Mouse (Mus musculus): Measurements from ENCODE around the gene Zfp462.
"Not testable (repeated sequence)": the region's sequence is repeated elsewhere in the genome, so short reads cannot be mapped to it uniquely, and the experiment has no call there.

The Zfp462 gene

GRCm38 (mm10) chr4:54950866-54951265 is 6.0 kb downstream of the Zfp462 start:
- DNase-seq (ENCODE audit: low read depth) = no peak

GRCm38 (mm10) chr4:54953657-54954395 is 9.0 kb downstream of the Zfp462 start:
- no peak for DNase-seq (ENCODE audit: low read depth)

GRCm38 (mm10) chr4:54954455-54954854 is 9.6 kb downstream of the Zfp462 start:
- DNase-seq (ENCODE audit: low read depth) = no peak

GRCm38 (mm10) chr4:54960776-54961175 is 15.9 kb downstream of the Zfp462 start:
- no peak for DNase-seq (ENCODE audit: low read depth)

GRCm38 (mm10) chr4:54962141-54962540 is 17.3 kb downstream of the Zfp462 start:
- DNase-seq (ENCODE audit: low read depth) = no peak

- no peak for DNase-seq (ENCODE audit: low read depth)
Measured at GRCm38 (mm10) chr4:54963551-54963950, 18.7 kb downstream of the Zfp462 start.

GRCm38 (mm10) chr4:54965169-54965695 is 20.4 kb downstream of the Zfp462 start:
- no peak for DNase-seq (ENCODE audit: low read depth)

GRCm38 (mm10) chr4:54966161-54966806 is 21.4 kb downstream of the Zfp462 start:
- DNase-seq (ENCODE audit: low read depth) = no peak

GRCm38 (mm10) chr4:54967166-54967565 is 22.3 kb downstream of the Zfp462 start:
- DNase-seq (ENCODE audit: low read depth) = no peak

GRCm38 (mm10) chr4:54967721-54968120 is 22.9 kb downstream of the Zfp462 start:
- no peak for DNase-seq (ENCODE audit: low read depth)

- no peak for DNase-seq (ENCODE audit: low read depth)
Measured at GRCm38 (mm10) chr4:54969671-54970295, 24.9 kb downstream of the Zfp462 start.

GRCm38 (mm10) chr4:54971386-54971785 is 26.5 kb downstream of the Zfp462 start:
- DNase-seq (ENCODE audit: low read depth) = no peak

GRCm38 (mm10) chr4:54972096-54972495 is 27.2 kb downstream of the Zfp462 start:
- no peak for DNase-seq (ENCODE audit: low read depth)

- DNase-seq (ENCODE audit: low read depth) = no peak
Measured at GRCm38 (mm10) chr4:54972827-54973560, 28.1 kb downstream of the Zfp462 start.

GRCm38 (mm10) chr4:54979771-54980472 is 35.1 kb downstream of the Zfp462 start:
- DNase-seq (ENCODE audit: low read depth) = peak; percentile 8

GRCm38 (mm10) chr4:54984502-54984901 is 39.7 kb downstream of the Zfp462 start:
- no peak for DNase-seq (ENCODE audit: low read depth)

GRCm38 (mm10) chr4:54986671-54987070 is 41.8 kb downstream of the Zfp462 start:
- DNase-seq (ENCODE audit: low read depth) = no peak

GRCm38 (mm10) chr4:54987256-54987655 is 42.4 kb downstream of the Zfp462 start:
- no peak for DNase-seq (ENCODE audit: low read depth)

GRCm38 (mm10) chr4:54987926-54988325 is 43.1 kb downstream of the Zfp462 start:
- no peak for DNase-seq (ENCODE audit: low read depth)

- no peak for DNase-seq (ENCODE audit: low read depth)
Measured at GRCm38 (mm10) chr4:54991973-54992372, 47.1 kb downstream of the Zfp462 start.

GRCm38 (mm10) chr4:54993001-54993400 is 48.2 kb downstream of the Zfp462 start:
- DNase-seq (ENCODE audit: low read depth) = not testable (repeated sequence)

GRCm38 (mm10) chr4:54995258-54995657 is 50.4 kb downstream of the Zfp462 start:
- DNase-seq (ENCODE audit: low read depth) = no peak

Measured in c-Kit-positive CD71-negative TER-119-negative erythroid progenitor cells, embryonic 14.5 days (primary cell).